Mouse (Mus musculus) erythroblast, embryonic 14.5 days (primary cell): ENCODE measurements around the gene Bicd2.

Experiments used
- GATA1 ChIP-seq: IDR thresholded peaks from 2 replicates; pipeline ENCODE4 v1.6.1; 2012; ENCODE audit warnings: low read length, inconsistent platforms, mixed read lengths
- TAL1 ChIP-seq: IDR thresholded peaks from 3 replicates; pipeline ENCODE4 v1.6.1; 2012; ENCODE audit warnings: low read length, inconsistent platforms, mixed read lengths

DNA sequence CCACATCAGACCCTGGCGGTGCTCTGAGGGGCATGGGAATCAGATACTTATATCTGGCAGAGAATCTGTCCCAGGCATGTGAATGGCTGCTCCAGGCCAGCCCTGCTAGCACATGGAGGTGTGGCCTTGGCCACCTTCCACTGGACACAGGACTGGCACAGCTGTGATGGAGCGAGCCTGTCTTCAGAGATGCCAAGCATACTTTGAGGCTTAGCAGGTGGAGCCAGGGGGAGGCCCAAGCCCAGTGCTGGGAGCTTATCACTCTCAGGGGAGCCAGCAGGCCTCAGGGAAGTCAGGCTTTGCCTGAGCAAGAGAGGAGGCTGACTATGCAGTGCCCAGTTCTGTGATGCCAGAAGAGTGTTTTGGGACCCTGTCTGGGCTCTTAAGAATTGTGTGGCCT, 4.1 kb downstream of the Bicd2 start:
- no peak for TF ChIP-seq TAL1
- TF ChIP-seq GATA1: no peak
